Mouse (Mus musculus): ENCODE measurements around the gene Ccdc93. TPM values are rescaled to one million over a fixed set of nuclear protein-coding genes. Genes with fewer than 3 reads are reported as not detected.
A peak's percentile ranks its signal among the peaks of the same experiment; 100 is the strongest.

Ccdc93 gene
- 6.4 and 7.6 TPM in 2 replicates for polyA plus RNA-seq (2015; fragmentation: Nextera tagmentation; extraction: Ambion mirVana)

DNA sequence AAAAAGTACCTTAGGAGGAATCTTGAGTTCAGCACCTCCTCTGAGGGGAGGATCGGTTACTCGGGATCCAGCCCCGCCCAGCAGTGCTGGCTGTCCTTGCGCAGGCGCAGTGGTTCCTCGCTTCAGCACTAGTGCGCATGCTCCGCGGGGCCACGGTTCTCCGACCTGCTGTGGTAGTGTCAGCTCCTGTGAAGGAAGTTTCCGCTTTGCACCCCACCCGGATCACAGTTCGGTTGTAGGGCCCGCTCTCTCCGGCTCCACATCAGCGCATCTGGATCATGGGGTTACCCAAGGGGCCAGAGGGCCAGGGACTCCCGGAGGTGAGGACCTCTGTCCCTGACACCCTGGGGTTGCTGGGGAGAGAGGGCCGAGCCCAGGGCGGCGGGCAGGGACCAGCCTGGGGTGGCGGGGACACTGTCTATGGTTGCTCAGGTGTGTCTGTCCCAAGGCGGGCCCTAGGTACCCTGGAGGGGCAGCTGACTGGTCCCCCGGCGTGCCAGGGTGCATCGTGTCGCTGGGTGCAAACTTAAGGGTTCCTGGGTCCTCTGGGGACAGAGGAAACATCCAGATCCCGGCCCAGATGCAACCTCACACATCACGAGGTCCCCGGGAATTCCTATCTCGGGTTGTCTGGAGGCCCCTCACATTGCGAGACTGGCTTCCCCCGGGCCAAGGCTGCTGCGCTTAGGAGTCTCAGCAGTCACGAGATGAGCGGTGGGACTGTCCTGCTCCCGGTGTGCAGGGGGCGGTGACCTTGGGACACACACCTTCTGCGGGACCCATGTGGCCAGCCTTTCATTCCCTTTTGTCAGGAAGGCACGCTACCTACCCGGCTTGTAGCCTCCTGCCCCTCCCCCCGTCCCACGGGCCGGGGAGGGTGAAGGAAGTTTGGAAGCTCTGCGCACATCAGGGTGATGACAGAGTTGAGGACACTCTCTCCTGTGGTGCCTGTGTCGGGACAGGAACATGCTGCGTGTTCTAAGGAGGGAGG is at the start of gene Ccdc93:
TSS of gene Ccdc93 (plus strand) at position 112 of the 991 bp plus-strand sequence.
- H3K4me1 ChIP-seq (replicated peaks) = peaks cover 14% of the 10 kb centered on the region
- H3K36me3 ChIP-seq = peaks cover 8% of the 10 kb centered on the region
- H3K4me2 ChIP-seq = peak within 1 kb of the TSS; percentile 94
- H3K27ac ChIP-seq = peak within 1 kb of the TSS; percentile 71
- no peaks in the 10 kb centered on the region for H3K9me3 ChIP-seq (replicated peaks)
- no peaks in the 10 kb centered on the region for H3K27me3 ChIP-seq
- H3K9ac ChIP-seq = peak within 1 kb of the TSS; percentile 86
- ATAC-seq (replicated peaks; ENCODE audit: insufficient number of reproducible peaks, insufficient read depth, low FRiP score, low read depth) = peak; percentile 90
- under 1% methylated on average over 47 of the region's 47 CpGs for WGBS
- peak within 1 kb of the TSS; percentile 87 for H3K4me3 ChIP-seq

- 87% methylated on average over 3 of the region's 3 CpGs for WGBS
- no peak for ATAC-seq (replicated peaks; ENCODE audit: insufficient number of reproducible peaks, insufficient read depth, low FRiP score, low read depth)
- Histone ChIP-seq H3K27me3 (no peaks in the 10 kb centered on the region), H3K4me1 (replicated peaks) (no peaks in the 10 kb centered on the region), H3K9ac (no peak overlapping the region), H3K4me3 (no peak overlapping the region), H3K9me3 (replicated peaks) (no peaks in the 10 kb centered on the region), H3K4me2 (no peak overlapping the region), H3K36me3 (no peaks in the 10 kb centered on the region), H3K27ac (no peak overlapping the region)
Measured at GRCm38 (mm10) chr1:121381562-121381961, 49.3 kb upstream of the Ccdc93 start.

DNA sequence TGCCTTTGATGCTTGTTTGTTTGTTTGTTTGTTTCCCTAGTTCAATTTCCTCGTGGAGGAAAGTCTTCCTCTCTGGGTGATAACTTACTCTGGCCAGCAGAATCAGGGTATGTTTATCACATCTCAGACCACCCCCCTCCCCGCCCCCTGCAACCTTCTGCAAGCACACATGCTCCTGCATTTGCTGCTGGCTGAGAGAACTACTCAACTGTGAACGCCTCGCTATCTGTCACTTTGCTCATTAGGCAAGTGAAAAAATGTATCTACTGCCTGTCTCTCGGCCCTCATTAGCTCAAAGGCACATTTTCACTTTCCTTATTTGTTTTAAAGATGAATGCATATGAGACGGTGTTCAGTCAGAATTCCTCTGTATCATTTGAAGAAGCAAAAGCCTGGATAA is 42.5 kb upstream of the Ccdc93 start:
- H3K9me3 ChIP-seq (replicated peaks) = no peaks in the 10 kb centered on the region
- WGBS = 38% methylated on average over 6 of the region's 6 CpGs
- no peak overlapping the region for H3K27ac ChIP-seq
- H3K4me3 ChIP-seq = no peak overlapping the region
- no peaks in the 10 kb centered on the region for H3K27me3 ChIP-seq
- H3K36me3 ChIP-seq = no peaks in the 10 kb centered on the region
- H3K9ac ChIP-seq = no peak overlapping the region
- no peak overlapping the region for H3K4me2 ChIP-seq
- H3K4me1 ChIP-seq (replicated peaks) = no peaks in the 10 kb centered on the region
- ATAC-seq (replicated peaks; ENCODE audit: insufficient number of reproducible peaks, insufficient read depth, low FRiP score, low read depth) = no peak

DNA sequence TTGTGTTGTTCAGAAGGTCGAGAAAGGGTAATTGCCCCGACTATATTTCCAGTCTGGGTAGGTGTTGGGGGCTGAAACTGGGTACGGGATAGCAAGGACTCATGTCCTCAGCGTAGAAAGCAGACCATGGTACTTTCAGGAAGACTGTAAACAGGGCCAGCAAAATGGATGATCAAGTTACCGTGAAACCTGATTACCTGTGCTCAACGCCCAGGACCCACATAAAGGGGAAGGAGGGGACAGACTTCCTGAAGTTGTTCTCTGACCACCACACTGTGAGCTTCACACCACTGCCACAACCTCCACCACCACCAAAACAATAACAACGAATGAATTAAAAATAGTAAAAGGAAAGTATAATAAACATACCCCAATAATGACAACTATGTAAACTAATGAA is 42.1 kb upstream of the Ccdc93 start:
- H3K4me1 ChIP-seq (replicated peaks) = no peaks in the 10 kb centered on the region
- no peak overlapping the region for H3K4me3 ChIP-seq
- no peak for ATAC-seq (replicated peaks; ENCODE audit: insufficient number of reproducible peaks, insufficient read depth, low FRiP score, low read depth)
- no peaks in the 10 kb centered on the region for H3K27me3 ChIP-seq
- H3K36me3 ChIP-seq = no peaks in the 10 kb centered on the region
- H3K9ac ChIP-seq = no peak overlapping the region
- H3K27ac ChIP-seq = no peak overlapping the region
- 58% methylated on average over 7 of the region's 7 CpGs for WGBS
- H3K4me2 ChIP-seq = no peak overlapping the region
- H3K9me3 ChIP-seq (replicated peaks) = no peaks in the 10 kb centered on the region

GRCm38 (mm10) chr1:121389574-121389973 is 41.3 kb upstream of the Ccdc93 start:
- no peak for ATAC-seq (replicated peaks; ENCODE audit: insufficient number of reproducible peaks, insufficient read depth, low FRiP score, low read depth)
- Histone ChIP-seq H3K9ac (no peak overlapping the region), H3K27me3 (no peaks in the 10 kb centered on the region), H3K9me3 (replicated peaks) (no peaks in the 10 kb centered on the region), H3K4me1 (replicated peaks) (peaks cover 4% of the 10 kb centered on the region; the same call in 1 of the 2 replicates), H3K27ac (no peak overlapping the region), H3K4me3 (no peak overlapping the region), H3K36me3 (no peaks in the 10 kb centered on the region), H3K4me2 (no peak overlapping the region)
- 83% methylated on average over 12 of the region's 12 CpGs for WGBS

DNA sequence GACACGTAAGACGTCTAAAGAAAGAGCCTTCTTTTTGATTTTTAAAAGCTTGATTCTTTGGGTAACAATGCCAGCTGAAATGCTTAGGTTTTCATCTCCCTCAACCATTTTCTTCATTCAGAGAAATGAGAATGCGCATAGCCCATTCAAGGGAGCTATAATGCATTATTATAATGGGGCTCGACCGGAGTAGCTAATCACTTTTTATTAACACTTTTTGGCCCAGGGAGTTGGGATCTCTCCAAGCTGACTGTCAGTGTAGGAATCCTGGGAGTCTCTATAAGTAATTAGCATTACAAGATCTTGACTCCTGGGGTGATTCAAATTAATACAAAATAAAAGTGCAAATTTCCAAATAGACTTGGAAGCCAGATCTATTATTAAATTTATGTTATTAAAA is 40.8 kb upstream of the Ccdc93 start:
- H3K4me1 ChIP-seq (replicated peaks) = peaks cover 8% of the 10 kb centered on the region; the same call in 1 of the 2 replicates
- no peak overlapping the region for H3K4me2 ChIP-seq
- H3K9ac ChIP-seq = no peak overlapping the region
- 92% methylated on average over 5 of the region's 5 CpGs for WGBS
- no peaks in the 10 kb centered on the region for H3K9me3 ChIP-seq (replicated peaks)
- no peaks in the 10 kb centered on the region for H3K36me3 ChIP-seq
- ATAC-seq (replicated peaks; ENCODE audit: insufficient number of reproducible peaks, insufficient read depth, low FRiP score, low read depth) = no peak
- no peak overlapping the region for H3K27ac ChIP-seq
- H3K27me3 ChIP-seq = no peaks in the 10 kb centered on the region
- no peak overlapping the region for H3K4me3 ChIP-seq

DNA sequence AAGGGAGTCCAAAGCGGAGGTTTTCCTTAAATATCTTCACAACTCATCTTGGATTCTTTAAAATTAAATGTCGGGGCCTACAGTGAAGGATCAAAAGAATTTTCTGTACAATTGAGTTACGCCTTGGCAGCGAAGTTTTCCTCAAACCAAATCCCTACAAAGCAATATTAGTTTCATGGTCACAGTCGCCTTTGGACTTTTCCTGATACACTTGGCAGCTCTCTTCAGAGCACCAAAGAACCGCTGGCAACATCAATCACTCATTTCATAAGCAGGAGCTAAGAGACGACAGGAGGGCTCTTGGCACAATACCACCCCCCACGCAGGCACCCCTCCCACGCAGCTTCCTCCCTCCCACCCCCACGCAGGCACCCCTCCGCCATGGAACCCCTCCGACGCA is 40.4 kb upstream of the Ccdc93 start:
- Histone ChIP-seq H3K4me3 (no peak overlapping the region), H3K27me3 (no peaks in the 10 kb centered on the region), H3K36me3 (no peaks in the 10 kb centered on the region), H3K9ac (no peak overlapping the region), H3K27ac (no peak overlapping the region), H3K9me3 (replicated peaks) (no peaks in the 10 kb centered on the region), H3K4me2 (no peak overlapping the region), H3K4me1 (replicated peaks) (peaks cover 12% of the 10 kb centered on the region; the same call in 1 of the 2 replicates)
- no peak for ATAC-seq (replicated peaks; ENCODE audit: insufficient number of reproducible peaks, insufficient read depth, low FRiP score, low read depth)
- 66% methylated on average over 13 of the region's 13 CpGs for WGBS

GRCm38 (mm10) chr1:121390855-121391254 is 40.0 kb upstream of the Ccdc93 start:
- Histone ChIP-seq H3K9me3 (replicated peaks) (no peaks in the 10 kb centered on the region), H3K27me3 (no peaks in the 10 kb centered on the region), H3K4me3 (no peak overlapping the region), H3K36me3 (no peaks in the 10 kb centered on the region), H3K9ac (no peak overlapping the region), H3K4me2 (no peak overlapping the region), H3K27ac (no peak overlapping the region), H3K4me1 (replicated peaks) (peaks cover 17% of the 10 kb centered on the region; the same call in 1 of the 2 replicates)
- WGBS = 77% methylated on average over 8 of the region's 8 CpGs
- ATAC-seq (replicated peaks; ENCODE audit: insufficient number of reproducible peaks, insufficient read depth, low FRiP score, low read depth) = no peak

GRCm38 (mm10) chr1:121393117-121393516 is 37.7 kb upstream of the Ccdc93 start:
- no peaks in the 10 kb centered on the region for H3K9me3 ChIP-seq (replicated peaks)
- WGBS = 66% methylated on average over 2 of the region's 2 CpGs
- no peak overlapping the region for H3K9ac ChIP-seq
- H3K4me3 ChIP-seq = no peak overlapping the region
- no peak for ATAC-seq (replicated peaks; ENCODE audit: insufficient number of reproducible peaks, insufficient read depth, low FRiP score, low read depth)
- H3K4me2 ChIP-seq = no peak overlapping the region
- no peaks in the 10 kb centered on the region for H3K27me3 ChIP-seq
- peaks cover 20% of the 10 kb centered on the region; the same call in 1 of the 2 replicates for H3K4me1 ChIP-seq (replicated peaks)
- no peaks in the 10 kb centered on the region for H3K36me3 ChIP-seq
- H3K27ac ChIP-seq = no peak overlapping the region

DNA sequence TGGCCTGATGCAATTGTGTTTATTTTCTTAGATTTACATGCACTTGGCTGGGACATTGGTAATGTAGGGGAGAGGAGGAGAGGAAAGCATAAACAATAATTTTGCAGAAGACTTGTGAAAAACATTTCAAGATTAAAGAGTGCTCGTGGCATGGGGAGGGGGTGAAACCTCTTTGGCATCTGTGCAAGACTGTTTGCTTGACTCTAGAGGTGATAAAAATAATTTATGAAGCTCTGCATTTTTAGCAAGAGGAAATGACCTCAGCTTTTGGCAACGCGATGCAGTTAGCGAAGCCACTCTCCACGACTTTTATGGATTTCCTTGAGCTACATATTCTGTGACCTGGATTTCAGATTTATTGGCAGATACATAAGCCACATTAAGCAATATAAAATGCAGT is 36.1 kb upstream of the Ccdc93 start:
- no peak for ATAC-seq (replicated peaks; ENCODE audit: insufficient number of reproducible peaks, insufficient read depth, low FRiP score, low read depth)
- Histone ChIP-seq H3K36me3 (no peaks in the 10 kb centered on the region), H3K27me3 (no peaks in the 10 kb centered on the region), H3K4me3 (no peak overlapping the region), H3K9ac (no peak overlapping the region), H3K27ac (peak overlapping the region; percentile 52), H3K4me1 (replicated peaks) (peaks cover 20% of the 10 kb centered on the region; the same call in 1 of the 2 replicates), H3K4me2 (no peak overlapping the region), H3K9me3 (replicated peaks) (no peaks in the 10 kb centered on the region)
- WGBS = 45% methylated on average over 5 of the region's 5 CpGs

DNA sequence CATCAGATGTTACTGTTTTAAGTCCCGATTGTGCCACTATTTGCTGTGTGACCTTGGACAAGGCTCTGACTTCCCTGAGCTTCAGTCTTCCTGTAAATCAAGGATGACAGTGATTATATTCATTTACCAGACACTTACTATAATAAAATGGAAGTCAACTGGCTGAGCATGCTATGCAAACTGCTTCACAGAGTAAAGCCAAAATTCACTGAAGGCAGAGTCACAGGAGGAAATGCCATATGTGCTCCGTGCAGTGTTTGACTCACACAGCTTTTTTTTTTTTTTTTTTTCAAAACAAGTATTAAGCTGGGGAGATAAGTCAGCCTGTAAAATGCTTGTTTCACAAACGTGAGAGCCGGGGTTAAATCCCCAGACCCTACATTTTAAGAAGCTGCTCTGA is 34.3 kb upstream of the Ccdc93 start:
- Histone ChIP-seq H3K4me3 (no peak overlapping the region), H3K27me3 (no peaks in the 10 kb centered on the region), H3K27ac (no peak overlapping the region), H3K36me3 (no peaks in the 10 kb centered on the region), H3K4me2 (no peak overlapping the region), H3K4me1 (replicated peaks) (peaks cover 20% of the 10 kb centered on the region; the same call in 1 of the 2 replicates), H3K9ac (no peak overlapping the region), H3K9me3 (replicated peaks) (no peaks in the 10 kb centered on the region)
- 57% methylated on average over 4 of the region's 4 CpGs for WGBS
- ATAC-seq (replicated peaks; ENCODE audit: insufficient number of reproducible peaks, insufficient read depth, low FRiP score, low read depth) = no peak
